Mouse (Mus musculus): ENCODE results near the gene Olfr314.
"Not testable (repeated sequence)": the region's sequence is repeated elsewhere in the genome, so short reads cannot be mapped to it uniquely, and the experiment has no call there.

Olfr314 gene

DNA sequence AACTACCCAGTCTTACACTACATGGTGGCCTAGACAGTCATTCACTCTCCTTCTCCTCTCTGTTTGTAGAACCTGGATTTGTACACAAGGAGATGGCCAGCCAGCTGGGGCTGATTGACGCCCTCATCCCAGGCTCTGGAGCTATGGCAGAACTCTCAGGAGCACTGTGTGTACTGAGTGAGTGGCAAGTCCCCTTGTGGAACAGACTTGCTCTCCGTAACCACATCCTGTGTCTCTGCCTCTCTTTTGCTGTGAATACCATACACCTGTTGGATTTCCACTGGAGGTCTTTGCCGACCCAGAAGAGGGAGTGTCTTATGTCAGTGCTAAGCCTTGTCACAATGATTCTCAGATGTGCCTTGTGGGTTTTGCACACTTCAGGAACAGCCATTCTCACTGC is 49.8 kb downstream of the Olfr314 start:
- DNase-seq (ENCODE audit: low spot score in 2 of 2): not testable (repeated sequence)

Data from spleen, postnatal 4 days (tissue).